Mouse (Mus musculus) embryonic facial prominence, embryonic 14.5 days (tissue): ENCODE data around the gene Mansc4. TPM values are rescaled to one million over a fixed set of nuclear protein-coding genes. Genes with fewer than 3 reads are reported as not detected.

Source experiments
- ATAC-seq: fragments of 200-750 bp; cut with Nextera tagmentation; 2 replicates; pipeline ENCODE4 v1.8.0; 2017; ENCODE audit warnings: low read depth, moderate number of reproducible peaks, moderate TSS enrichment
- DNase-seq: peaks from one replicate; pipeline ENCODE4 v3.0.0-alpha.2; 2015; ENCODE audit warnings: low spot score
- H3K27ac ChIP-seq: fragments of 300-500 bp; sonication (generic); replicated peaks from 2 replicates; pipeline ENCODE4 v1.5.1; 2014; ENCODE audit warnings: low read depth, mild to moderate bottlenecking, low read length, moderate library complexity
- H3K27me3 ChIP-seq: fragments of 300-500 bp; sonication (generic); replicated peaks from 2 replicates; pipeline ENCODE4 v1.6.1; 2014; ENCODE audit warnings: low read length; ENCODE audit not compliant: control insufficient read depth, insufficient read depth
- H3K36me3 ChIP-seq: fragments of 300-500 bp; sonication (generic); 2 replicates; pipeline ENCODE4 v1.6.1; 2014; ENCODE audit warnings: low read length, mixed read lengths; ENCODE audit not compliant: control insufficient read depth, insufficient read depth
- H3K4me1 ChIP-seq: fragments of 300-500 bp; sonication (generic); 2 replicates; pipeline ENCODE4 v1.6.1; 2014; ENCODE audit warnings: antibody characterized with exemption, low read length; ENCODE audit not compliant: control insufficient read depth, insufficient read depth
- H3K4me2 ChIP-seq: fragments of 300-500 bp; sonication (generic); 2 replicates; pipeline ENCODE4 v1.6.1; 2014; ENCODE audit warnings: low read depth, mild to moderate bottlenecking, low read length, moderate library complexity, mixed read lengths
- H3K4me3 ChIP-seq: fragments of 300-500 bp; sonication (generic); 2 replicates; pipeline ENCODE4 v1.5.1; 2014; ENCODE audit warnings: low read depth, mild to moderate bottlenecking, low read length
- H3K9ac ChIP-seq: fragments of 300-500 bp; sonication (generic); 2 replicates; pipeline ENCODE4 v1.6.1; 2014; ENCODE audit warnings: low read depth, mild to moderate bottlenecking, low read length, moderate library complexity, mixed read lengths
- H3K9me3 ChIP-seq: fragments of 300-500 bp; sonication (generic); 2 replicates; pipeline ENCODE4 v1.6.1; 2016; ENCODE audit warnings: low read length; ENCODE audit not compliant: control insufficient read depth
- WGBS: fragments of 180-500 bp; shearing (Covaris S2); extraction: QIAGEN DNeasy Blood & Tissue Kit; methylation state at CpG from one replicate; pipeline ENCODE4 v1.1.7; 2014; 5-methylcytosine and 5-hydroxymethylcytosine counted together
- polyA plus RNA-seq: library from polyadenylated mRNA; unstranded; fragments of >200 nt; fragmentation: Nextera tagmentation; extraction: Ambion mirVana; gene quantifications from 2 replicates; pipeline ENCODE4 v1.2.1, GENCODE M21; 2014

Gene Mansc4
- polyA plus RNA-seq, 1 experiment from 2014 or later = 1.5 TPM

DNA sequence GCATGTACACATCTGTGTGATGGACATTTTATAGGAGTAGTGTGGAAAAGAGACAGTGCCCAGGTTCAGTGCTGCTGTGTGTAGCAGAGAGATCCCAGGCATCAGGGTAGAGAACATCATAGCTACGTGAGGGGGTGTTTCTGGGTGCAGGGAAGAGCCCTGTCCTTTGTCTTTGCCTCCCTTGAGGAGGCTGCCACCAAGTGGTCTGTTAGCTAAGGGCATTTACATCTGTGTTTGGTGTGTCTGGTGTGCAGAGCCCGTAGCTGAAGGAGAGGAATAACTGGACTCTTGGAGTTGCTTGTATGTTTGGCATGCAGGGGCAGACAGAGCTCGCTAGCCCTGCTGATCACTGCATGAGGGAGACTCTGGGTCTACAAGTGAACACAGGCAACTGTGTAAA, 15.5 kb upstream of the Mansc4 start:
- peaks cover 13% of the 10 kb centered on the region; the same call in 1 of the 2 replicates for H3K36me3 ChIP-seq
- no peaks in the 10 kb centered on the region for H3K9me3 ChIP-seq
- H3K27me3 ChIP-seq = no peaks in the 10 kb centered on the region
- no peak overlapping the region for H3K4me2 ChIP-seq
- no peak overlapping the region for H3K27ac ChIP-seq
- no peaks in the 10 kb centered on the region for H3K4me1 ChIP-seq
- ATAC-seq = no peak
- H3K4me3 ChIP-seq = no peak overlapping the region
- WGBS = 84% methylated on average over 3 of the region's 3 CpGs
- no peak for DNase-seq
- H3K9ac ChIP-seq = no peak overlapping the region

DNA sequence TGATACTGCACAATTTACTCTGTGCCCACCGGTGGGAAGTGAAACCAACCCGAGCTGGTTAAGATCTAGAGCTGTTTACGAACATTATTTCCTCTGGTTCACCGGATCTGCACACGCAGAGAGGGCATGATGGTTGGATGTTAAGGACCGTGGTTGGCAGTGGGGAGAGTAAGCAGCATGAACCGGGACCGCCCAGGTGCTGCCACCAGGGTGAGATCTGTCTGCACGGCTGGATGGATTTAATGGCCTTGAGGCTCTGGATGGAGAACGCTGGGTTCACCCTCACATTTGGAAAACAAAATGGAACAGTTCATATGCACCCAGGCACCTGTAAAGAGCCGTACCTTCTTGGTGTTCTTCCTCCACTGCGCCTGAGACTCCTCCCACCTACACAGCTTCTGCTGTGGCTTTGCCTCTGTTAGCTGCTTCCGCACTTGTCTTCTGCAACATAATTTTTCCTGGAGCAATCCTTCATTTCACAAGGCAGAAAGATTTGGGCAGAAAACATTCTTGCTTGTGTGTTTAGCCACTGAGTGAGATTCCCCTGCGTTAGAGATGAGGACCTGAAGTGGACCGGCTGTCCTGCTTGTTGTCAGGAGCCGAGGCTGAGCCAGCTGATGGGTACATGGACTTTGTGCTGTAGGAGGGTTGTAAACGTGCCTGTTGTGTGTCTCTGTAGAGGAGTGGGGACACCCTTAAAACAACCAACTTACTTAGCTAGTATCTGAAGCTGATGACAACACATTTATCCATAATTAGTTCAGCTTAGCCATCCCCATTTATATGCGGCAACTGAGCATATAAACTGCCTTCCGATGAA, 12.8 kb upstream of the Mansc4 start:
- H3K4me1 ChIP-seq = 0 out of 2 replicates have a peak, but pooled peaks cover 2% of the 10 kb centered on the region
- no peak overlapping the region for H3K4me2 ChIP-seq

DNA sequence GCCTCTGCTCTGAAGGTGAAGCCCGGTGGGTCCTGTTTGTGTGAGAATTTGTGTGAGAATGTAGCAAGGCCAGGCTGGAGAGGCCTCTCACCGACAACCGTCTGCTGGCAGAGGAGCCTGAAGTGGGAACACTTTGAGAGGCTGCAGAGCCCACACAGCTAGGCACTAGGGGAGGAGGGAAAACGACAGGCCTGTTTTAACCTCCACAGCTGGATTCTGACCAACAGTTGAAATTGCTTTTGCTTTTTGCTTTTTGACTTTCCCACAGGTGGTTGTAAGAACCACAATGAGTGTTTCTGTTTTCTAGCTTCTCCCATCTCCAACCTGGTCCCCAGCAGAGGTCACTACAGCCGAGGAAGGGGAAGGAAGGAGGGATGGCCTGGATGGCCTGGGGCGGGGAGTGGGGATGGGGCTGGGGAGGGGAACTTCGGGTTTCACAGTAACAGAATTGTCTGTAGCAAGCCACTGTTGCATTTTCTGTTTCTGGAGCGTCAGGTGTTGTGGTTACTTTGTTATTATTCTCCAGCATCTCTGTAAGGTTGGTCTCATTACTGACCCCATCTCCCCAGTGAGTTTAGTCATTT, 10.6 kb upstream of the Mansc4 start:
- Histone ChIP-seq H3K9ac (no peak overlapping the region), H3K4me3 (no peak overlapping the region), H3K4me2 (no peak overlapping the region), H3K27ac (no peak overlapping the region), H3K9me3 (no peaks in the 10 kb centered on the region), H3K36me3 (peaks cover 21% of the 10 kb centered on the region; the same call in 1 of the 2 replicates), H3K27me3 (no peaks in the 10 kb centered on the region), H3K4me1 (peaks cover 14% of the 10 kb centered on the region; the same call in 1 of the 2 replicates)
- DNase-seq (no peak), ATAC-seq (no peak)
- WGBS = 26% methylated on average over 8 of the region's 8 CpGs

More for the DNA sequence above, 12.8 kb upstream of the Mansc4 start:
- no peaks in the 10 kb centered on the region for H3K9me3 ChIP-seq
- WGBS = 69% methylated on average over 19 of the region's 19 CpGs
- ATAC-seq = no peak
- H3K36me3 ChIP-seq = peaks cover 21% of the 10 kb centered on the region
- H3K27ac ChIP-seq = no peak overlapping the region
- DNase-seq = no peak
- no peaks in the 10 kb centered on the region for H3K27me3 ChIP-seq
- no peak overlapping the region for H3K9ac ChIP-seq
- H3K4me3 ChIP-seq = no peak overlapping the region

DNA sequence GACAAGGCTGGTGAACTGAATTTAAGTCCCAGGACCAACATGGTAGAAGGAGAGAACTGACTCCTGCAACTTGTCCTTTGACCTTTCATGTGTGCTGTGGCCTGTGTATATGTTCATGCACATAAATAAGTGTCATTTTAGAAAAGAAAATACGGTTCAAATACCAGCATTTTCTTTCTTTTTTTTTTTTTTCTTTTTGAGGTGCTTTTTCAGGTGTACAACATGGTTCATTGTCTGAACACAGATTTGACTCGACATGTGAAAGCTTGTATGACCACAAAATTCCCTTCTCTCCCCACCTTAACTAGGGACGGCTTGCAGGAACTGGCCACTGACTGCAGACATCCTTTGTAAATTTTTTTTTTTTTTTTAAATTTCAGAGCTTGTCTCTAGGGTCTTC, 10.1 kb upstream of the Mansc4 start:
- no peak for DNase-seq
- WGBS = 59% methylated on average over 3 of the region's 3 CpGs
- Histone ChIP-seq H3K9me3 (no peaks in the 10 kb centered on the region), H3K4me2 (no peak overlapping the region), H3K27me3 (no peaks in the 10 kb centered on the region), H3K27ac (no peak overlapping the region), H3K9ac (no peak overlapping the region), H3K4me1 (peaks cover 16% of the 10 kb centered on the region; the same call in 1 of the 2 replicates), H3K36me3 (peaks cover 21% of the 10 kb centered on the region; the same call in 1 of the 2 replicates), H3K4me3 (no peak overlapping the region)
- ATAC-seq = no peak

DNA sequence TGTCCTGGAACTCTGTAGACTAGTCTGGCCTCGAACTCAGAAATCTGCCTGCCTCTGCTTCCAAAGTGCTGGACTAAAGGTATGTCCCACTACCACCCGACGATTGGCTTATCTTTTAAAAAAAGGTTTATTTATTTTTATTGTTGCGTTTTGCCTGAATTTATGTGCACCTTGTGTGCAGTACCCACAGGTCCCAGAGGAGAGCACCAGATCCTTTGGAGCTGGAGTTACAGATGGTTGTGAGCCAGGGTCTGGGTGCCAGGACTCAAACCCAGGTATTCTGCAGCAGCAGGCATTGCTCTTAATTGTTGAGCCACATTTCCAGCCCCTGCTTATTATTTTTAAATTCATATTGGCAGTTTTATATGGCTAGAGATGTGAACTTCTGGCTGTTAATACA, 9.3 kb upstream of the Mansc4 start:
- DNase-seq = no peak
- ATAC-seq = no peak
- Histone ChIP-seq H3K4me2 (no peak overlapping the region), H3K9ac (no peak overlapping the region), H3K9me3 (no peaks in the 10 kb centered on the region), H3K4me1 (peaks cover 16% of the 10 kb centered on the region; the same call in 1 of the 2 replicates), H3K27me3 (no peaks in the 10 kb centered on the region), H3K27ac (no peak overlapping the region), H3K4me3 (no peak overlapping the region), H3K36me3 (peaks cover 16% of the 10 kb centered on the region; the same call in 1 of the 2 replicates)
- 94% methylated on average over 4 of the region's 4 CpGs for WGBS

DNA sequence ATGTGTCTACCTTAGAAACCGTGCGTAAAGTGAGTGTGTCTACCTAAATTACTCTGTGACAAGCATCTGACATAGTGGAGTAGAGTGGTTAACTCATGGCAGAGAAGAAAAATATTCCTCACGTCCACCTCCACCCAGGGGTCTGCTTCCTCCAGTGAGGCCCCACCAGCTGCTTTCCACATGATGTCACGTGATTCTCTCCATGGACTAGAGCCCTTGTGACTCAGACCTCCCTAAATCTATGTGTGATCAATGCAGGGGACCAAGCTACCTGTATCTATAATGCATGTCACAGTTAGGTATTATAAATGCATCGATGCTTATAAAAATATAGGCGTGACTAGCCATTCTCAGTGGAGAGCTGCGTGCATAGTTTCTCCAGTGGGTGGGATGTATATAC, 7.9 kb upstream of the Mansc4 start:
- H3K4me1 ChIP-seq = peaks cover 22% of the 10 kb centered on the region
- H3K27me3 ChIP-seq = no peaks in the 10 kb centered on the region
- DNase-seq = no peak
- H3K9me3 ChIP-seq = no peaks in the 10 kb centered on the region
- no peak for ATAC-seq
- no peak overlapping the region for H3K4me2 ChIP-seq
- WGBS = 74% methylated on average over 7 of the region's 7 CpGs
- H3K9ac ChIP-seq = no peak overlapping the region
- no peak overlapping the region for H3K27ac ChIP-seq
- no peak overlapping the region for H3K4me3 ChIP-seq
- H3K36me3 ChIP-seq = peaks cover 16% of the 10 kb centered on the region; the same call in 1 of the 2 replicates

DNA sequence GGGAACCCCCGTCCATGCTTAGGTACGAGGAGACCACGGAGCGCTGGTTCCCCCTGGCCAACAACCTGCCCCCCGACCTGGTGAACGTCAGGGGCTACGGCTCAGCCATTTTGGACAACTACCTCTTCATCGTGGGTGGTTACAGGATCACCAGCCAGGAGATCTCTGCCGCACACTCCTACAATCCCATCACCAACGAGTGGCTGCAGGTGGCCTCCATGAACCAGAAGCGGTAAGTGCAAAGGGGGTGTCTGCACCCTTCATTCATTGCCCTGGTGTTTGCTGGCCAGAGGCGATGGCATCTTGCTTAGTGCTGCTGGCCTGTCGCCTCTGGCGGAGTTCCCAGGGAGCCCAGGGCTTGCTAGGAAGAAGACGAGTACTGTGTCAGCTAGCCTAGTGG, 5.3 kb upstream of the Mansc4 start:
- peak; percentile 9 for ATAC-seq
- 3% methylated on average over 10 of the region's 15 CpGs for WGBS
- DNase-seq = no peak

DNA sequence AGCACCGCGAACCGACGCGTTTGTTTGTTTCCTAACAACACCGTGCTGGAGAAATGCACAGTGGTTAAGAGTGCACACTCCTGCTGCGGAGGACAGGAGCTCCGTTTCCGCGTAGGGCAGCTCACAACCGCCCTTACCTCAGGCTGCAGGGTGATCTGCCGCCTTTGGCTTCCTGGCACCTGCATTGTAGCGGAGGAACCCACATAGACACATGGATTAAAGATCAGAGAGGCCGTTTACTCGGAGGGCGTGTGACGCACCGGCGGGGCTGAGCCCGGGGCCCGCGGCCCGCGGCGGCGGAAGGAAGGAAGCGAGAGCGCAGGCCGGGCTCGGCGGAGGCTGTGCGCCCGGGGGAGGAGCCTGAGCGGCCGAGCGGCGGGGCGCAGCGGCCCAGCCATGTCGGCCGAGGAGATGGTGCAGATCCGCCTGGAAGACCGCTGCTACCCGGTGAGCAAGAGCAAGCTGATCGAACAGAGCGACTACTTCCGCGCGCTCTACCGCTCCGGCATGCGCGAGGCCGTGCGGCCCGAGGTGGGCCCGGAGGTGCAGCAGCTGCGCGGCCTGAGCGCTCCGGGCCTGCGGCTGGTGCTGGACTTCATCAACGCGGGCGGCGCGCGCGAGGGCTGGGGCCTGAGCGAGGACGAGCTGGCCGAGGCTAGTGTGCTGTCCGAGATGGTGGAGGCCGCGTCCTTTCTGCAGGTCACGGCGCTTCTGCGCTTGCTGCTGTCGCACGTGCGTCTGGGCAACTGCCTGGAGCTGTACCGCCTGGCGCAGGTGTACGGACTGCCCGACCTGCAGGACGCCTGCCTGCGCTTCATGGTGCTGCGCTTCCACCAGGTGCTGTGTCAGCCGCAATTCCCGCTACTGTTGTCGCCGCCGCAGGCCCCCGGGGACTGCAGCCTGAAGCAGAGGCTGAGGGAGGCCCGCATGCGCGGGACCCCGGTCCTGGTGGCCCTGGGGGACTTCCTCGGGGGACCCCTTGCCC, 4.6 kb upstream of the Mansc4 start, which contains the start of gene Klhl42:
Klhl42 (plus strand) TSS at position 244 of the 985 bp plus-strand sequence.
- H3K36me3 ChIP-seq = peaks cover 16% of the 10 kb centered on the region; the same call in 1 of the 2 replicates
- DNase-seq = peak; percentile 79
- no peaks in the 10 kb centered on the region for H3K27me3 ChIP-seq
- WGBS = under 1% methylated on average over 41 of the region's 99 CpGs
- peak within 1 kb of the TSS; percentile 86 for H3K4me3 ChIP-seq
- peaks cover 28% of the 10 kb centered on the region for H3K4me1 ChIP-seq
- peak; percentile 92 for ATAC-seq
- no peaks in the 10 kb centered on the region for H3K9me3 ChIP-seq
- H3K9ac ChIP-seq = peak within 1 kb of the TSS; percentile 90
- peak within 1 kb of the TSS; percentile 81 for H3K27ac ChIP-seq
- peak within 1 kb of the TSS; percentile 96 for H3K4me2 ChIP-seq

More for the DNA sequence above, 5.3 kb upstream of the Mansc4 start:
- H3K4me2 ChIP-seq = peak overlapping the region; percentile 96
- H3K27me3 ChIP-seq = no peaks in the 10 kb centered on the region
- no peaks in the 10 kb centered on the region for H3K9me3 ChIP-seq
- peaks cover 16% of the 10 kb centered on the region; the same call in 1 of the 2 replicates for H3K36me3 ChIP-seq
- H3K4me3 ChIP-seq = peak overlapping the region; percentile 86
- H3K4me1 ChIP-seq = peaks cover 23% of the 10 kb centered on the region
- H3K9ac ChIP-seq = peak overlapping the region; percentile 90
- peak overlapping the region; percentile 81; the same call in 1 of the 2 replicates for H3K27ac ChIP-seq
